Mouse (Mus musculus) kidney, postnatal 4 days (tissue): ENCODE data around the gene Defa25.
"Not testable (repeated sequence)": the region's sequence is repeated elsewhere in the genome, so short reads cannot be mapped to it uniquely, and the experiment has no call there.

ENCODE experiments used
- DNase-seq, 2 experiments: peaks; one replicate each; pipeline ENCODE4 v3.0.0; 2021; ENCODE audit warnings: mixed read lengths in 2 of 2

Gene Defa25

GRCm38 (mm10) chr8:21084142-21084541 is at the start of gene Defa25:
Defa25 (plus strand) TSS chr8:21084442.
- not testable (repeated sequence) for DNase-seq

- not testable (repeated sequence) for DNase-seq
Observed at GRCm38 (mm10) chr8:21054747-21055146, 29.5 kb upstream of the Defa25 start, which contains the start of gene Defa23. Defa23 (plus strand) TSS chr8:21055047.

GRCm38 (mm10) chr8:21064738-21065137 is 19.5 kb upstream of the Defa25 start, which contains the start of gene Defa35:
Defa35 (plus strand) TSS chr8:21065038.
- DNase-seq, result not testable (repeated sequence)

DNA sequence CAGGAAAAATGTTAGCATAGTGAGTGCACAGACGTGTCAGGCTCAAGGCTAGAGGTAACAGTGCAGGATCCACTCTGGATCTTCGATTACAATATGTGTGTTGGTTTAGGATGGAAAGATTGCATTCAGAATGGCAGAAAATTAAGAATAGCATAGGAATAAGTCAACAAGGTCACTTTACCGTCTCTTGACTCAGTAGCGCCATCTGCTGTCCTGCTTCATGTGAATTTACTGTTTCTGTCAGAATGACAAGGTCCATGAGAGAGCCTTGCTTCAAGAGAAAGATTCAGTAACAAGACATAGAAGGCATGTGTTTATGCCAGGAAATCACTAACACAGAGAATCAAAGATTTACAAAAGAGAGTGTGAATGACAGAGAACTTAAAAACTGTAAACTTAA is 8.9 kb downstream of the Defa25 start:
- peak; percentile 6 to 10 for DNase-seq

DNA sequence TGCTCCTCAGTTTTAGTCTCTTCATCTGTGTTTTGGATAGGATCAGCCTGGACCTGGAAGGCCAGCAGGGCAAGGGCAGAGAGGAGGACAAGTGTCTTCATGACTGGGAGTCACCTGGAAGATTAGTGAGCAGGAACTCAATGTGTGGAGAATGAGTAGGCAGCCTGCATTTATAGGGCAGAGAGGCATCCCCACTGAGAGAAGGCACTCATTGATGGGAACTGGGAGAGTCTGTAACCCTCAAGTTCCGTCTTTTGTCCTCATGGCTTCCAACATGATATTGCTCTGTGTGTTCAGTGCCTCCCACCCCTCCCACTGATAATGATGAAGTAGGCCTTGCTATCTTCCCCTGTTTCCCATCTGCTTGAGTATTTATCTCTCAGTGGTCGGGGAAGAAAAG is 11.7 kb downstream of the Defa25 start, which contains the start of gene Gm14851:
TSS of gene Gm14851 (minus strand) at position 101 of the 400 bp plus-strand sequence.
- DNase-seq, result not testable (repeated sequence)

GRCm38 (mm10) chr8:21134342-21134741 is 50.1 kb downstream of the Defa25 start, which contains the start of gene Defa30:
Defa30 (plus strand) TSS chr8:21134642.
- not testable (repeated sequence) for DNase-seq
